Mouse (Mus musculus): Measurements from ENCODE around the gene Arhgap1. TPM values are rescaled to one million over a fixed set of nuclear protein-coding genes. Genes with fewer than 3 reads are reported as not detected.
A peak's percentile ranks its signal among the peaks of the same experiment; 100 is the strongest.

The Arhgap1 gene
- polyA plus RNA-seq, 1 experiment from 2014 or later: 70.7 TPM

DNA sequence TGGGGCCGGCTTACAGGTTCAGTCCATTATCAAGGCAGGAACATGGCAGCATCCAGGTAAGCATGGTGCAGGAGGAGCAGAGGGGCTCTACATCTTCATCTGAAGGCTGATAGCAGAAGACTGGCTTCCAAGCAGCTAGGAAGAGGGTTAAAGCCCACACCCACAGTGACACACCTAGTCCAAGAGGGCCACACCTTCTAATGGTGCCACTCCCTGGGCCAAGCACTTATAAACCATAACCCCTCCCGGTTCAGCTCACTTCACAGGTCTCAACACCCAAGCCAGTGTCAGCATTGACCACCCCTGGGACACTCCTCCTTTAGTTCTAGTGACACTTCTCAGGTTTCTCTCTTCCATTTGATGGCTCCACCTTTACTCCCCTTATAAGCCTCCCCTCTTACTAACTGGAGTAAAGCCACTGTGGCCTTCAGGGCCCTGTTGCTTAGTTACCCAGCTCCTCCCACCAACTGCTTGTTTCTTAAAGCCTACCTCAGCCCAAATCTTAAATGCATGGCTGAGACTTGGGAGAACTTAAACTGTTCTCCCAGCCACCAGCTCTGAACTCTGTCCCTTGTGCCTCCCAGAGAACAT lies 6.7 kb upstream of the Arhgap1 start:
- 91% methylated on average over 2 of the region's 2 CpGs for WGBS
- Histone ChIP-seq H3K27me3 (ENCODE audit: control insufficient read depth, insufficient read depth, low read length) (no peaks in the 10 kb centered on the region), H3K27ac (ENCODE audit: low read depth, low read length) (no peak overlapping the region), H3K9ac (ENCODE audit: low read length) (no peak overlapping the region), H3K9me3 (ENCODE audit: control insufficient read depth, low read length) (no peaks in the 10 kb centered on the region), H3K4me3 (ENCODE audit: low read depth, low read length) (no peak overlapping the region), H3K4me2 (ENCODE audit: low read depth, low read length, severe bottlenecking) (no peak overlapping the region), H3K36me3 (ENCODE audit: control insufficient read depth, insufficient read depth, low read length) (peaks cover 23% of the 10 kb centered on the region), H3K4me1 (replicated peaks; ENCODE audit: control insufficient read depth, insufficient read depth, low read length) (no peaks in the 10 kb centered on the region)
- DNase-seq (ENCODE audit: low spot score) (no peak), ATAC-seq (replicated peaks; ENCODE audit: low FRiP score) (no peak)

GRCm38 (mm10) chr2:91644021-91644420 lies 5.6 kb upstream of the Arhgap1 start:
- ATAC-seq (replicated peaks; ENCODE audit: low FRiP score) (no peak), DNase-seq (ENCODE audit: low spot score) (no peak)
- Histone ChIP-seq H3K9me3 (ENCODE audit: control insufficient read depth, low read length) (no peaks in the 10 kb centered on the region), H3K4me3 (ENCODE audit: low read depth, low read length) (no peak overlapping the region), H3K27ac (ENCODE audit: low read depth, low read length) (no peak overlapping the region), H3K4me2 (ENCODE audit: low read depth, low read length, severe bottlenecking) (no peak overlapping the region), H3K4me1 (replicated peaks; ENCODE audit: control insufficient read depth, insufficient read depth, low read length) (no peaks in the 10 kb centered on the region), H3K36me3 (ENCODE audit: control insufficient read depth, insufficient read depth, low read length) (peaks cover 23% of the 10 kb centered on the region), H3K27me3 (ENCODE audit: control insufficient read depth, insufficient read depth, low read length) (no peaks in the 10 kb centered on the region), H3K9ac (ENCODE audit: low read length) (no peak overlapping the region)
- over 99% methylated on average over 11 of the region's 11 CpGs for WGBS

DNA sequence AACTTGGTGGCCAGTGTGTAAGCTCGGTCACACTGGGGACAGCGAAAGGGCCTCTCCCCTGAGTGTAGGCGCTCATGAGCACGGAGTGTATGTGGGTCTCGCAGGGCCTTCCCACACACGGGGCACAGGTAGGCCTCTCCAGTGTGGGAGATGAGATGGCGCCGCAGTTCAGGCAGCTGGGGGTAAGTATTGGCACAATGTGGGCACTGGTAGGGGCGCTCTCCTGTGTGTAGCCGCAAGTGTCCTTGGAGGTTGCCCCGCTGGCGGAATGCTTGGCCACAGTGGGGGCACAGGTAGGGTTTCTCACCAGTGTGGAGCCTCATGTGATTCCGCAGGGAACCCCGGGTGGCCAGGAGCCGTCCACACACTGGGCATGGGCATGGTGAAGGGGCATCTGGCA lies 4.3 kb upstream of the Arhgap1 start:
- WGBS: 98% methylated on average over 15 of the region's 15 CpGs
- Histone ChIP-seq H3K4me3 (ENCODE audit: low read depth, low read length) (no peak overlapping the region), H3K27ac (ENCODE audit: low read depth, low read length) (no peak overlapping the region), H3K27me3 (ENCODE audit: control insufficient read depth, insufficient read depth, low read length) (no peaks in the 10 kb centered on the region), H3K4me2 (ENCODE audit: low read depth, low read length, severe bottlenecking) (no peak overlapping the region), H3K4me1 (replicated peaks; ENCODE audit: control insufficient read depth, insufficient read depth, low read length) (no peaks in the 10 kb centered on the region), H3K9me3 (ENCODE audit: control insufficient read depth, low read length) (no peaks in the 10 kb centered on the region), H3K9ac (ENCODE audit: low read length) (no peak overlapping the region), H3K36me3 (ENCODE audit: control insufficient read depth, insufficient read depth, low read length) (peaks cover 23% of the 10 kb centered on the region)
- DNase-seq (ENCODE audit: low spot score) (no peak), ATAC-seq (replicated peaks; ENCODE audit: low FRiP score) (no peak)

GRCm38 (mm10) chr2:91645811-91646210 lies 3.8 kb upstream of the Arhgap1 start:
- peaks cover 23% of the 10 kb centered on the region for H3K36me3 ChIP-seq (ENCODE audit: control insufficient read depth, insufficient read depth, low read length)
- ATAC-seq (replicated peaks; ENCODE audit: low FRiP score): no peak

GRCm38 (mm10) chr2:91646733-91647132 lies 2.9 kb upstream of the Arhgap1 start:
- ATAC-seq (replicated peaks; ENCODE audit: low FRiP score) (no peak), DNase-seq (ENCODE audit: low spot score) (peak; percentile 76)
- H3K9me3 ChIP-seq (ENCODE audit: control insufficient read depth, low read length): no peaks in the 10 kb centered on the region
- WGBS: 22% methylated on average over 1 of the region's 1 CpGs
- H3K4me2 ChIP-seq (ENCODE audit: low read depth, low read length, severe bottlenecking): no peak overlapping the region
- peaks cover 23% of the 10 kb centered on the region for H3K36me3 ChIP-seq (ENCODE audit: control insufficient read depth, insufficient read depth, low read length)
- no peaks in the 10 kb centered on the region for H3K4me1 ChIP-seq (replicated peaks; ENCODE audit: control insufficient read depth, insufficient read depth, low read length)
- H3K4me3 ChIP-seq (ENCODE audit: low read depth, low read length): no peak overlapping the region
- H3K27me3 ChIP-seq (ENCODE audit: control insufficient read depth, insufficient read depth, low read length): no peaks in the 10 kb centered on the region
- H3K9ac ChIP-seq (ENCODE audit: low read length): no peak overlapping the region
- no peak overlapping the region for H3K27ac ChIP-seq (ENCODE audit: low read depth, low read length)

More at GRCm38 (mm10) chr2:91645811-91646210, 3.8 kb upstream of the Arhgap1 start:
- Histone ChIP-seq H3K9me3 (ENCODE audit: control insufficient read depth, low read length) (no peaks in the 10 kb centered on the region), H3K4me2 (ENCODE audit: low read depth, low read length, severe bottlenecking) (no peak overlapping the region), H3K4me1 (replicated peaks; ENCODE audit: control insufficient read depth, insufficient read depth, low read length) (no peaks in the 10 kb centered on the region), H3K4me3 (ENCODE audit: low read depth, low read length) (no peak overlapping the region), H3K27ac (ENCODE audit: low read depth, low read length) (no peak overlapping the region), H3K27me3 (ENCODE audit: control insufficient read depth, insufficient read depth, low read length) (no peaks in the 10 kb centered on the region), H3K9ac (ENCODE audit: low read length) (no peak overlapping the region)
- DNase-seq (ENCODE audit: low spot score): no peak
- WGBS: 92% methylated on average over 11 of the region's 11 CpGs

- peak overlapping the region; percentile 71 for H3K9ac ChIP-seq (ENCODE audit: low read length)
- ATAC-seq (replicated peaks; ENCODE audit: low FRiP score) (peak; percentile 25; the same call in 1 of the 2 replicates), DNase-seq (ENCODE audit: low spot score) (no peak)
- H3K27me3 ChIP-seq (ENCODE audit: control insufficient read depth, insufficient read depth, low read length): no peaks in the 10 kb centered on the region
- WGBS: 5% methylated on average over 15 of the region's 15 CpGs
- peak overlapping the region; percentile 85 for H3K4me2 ChIP-seq (ENCODE audit: low read depth, low read length, severe bottlenecking)
- no peaks in the 10 kb centered on the region for H3K4me1 ChIP-seq (replicated peaks; ENCODE audit: control insufficient read depth, insufficient read depth, low read length)
- H3K27ac ChIP-seq (ENCODE audit: low read depth, low read length): no peak overlapping the region
- no peaks in the 10 kb centered on the region for H3K9me3 ChIP-seq (ENCODE audit: control insufficient read depth, low read length)
- H3K36me3 ChIP-seq (ENCODE audit: control insufficient read depth, insufficient read depth, low read length): peaks cover 23% of the 10 kb centered on the region
- peak overlapping the region; percentile 58 for H3K4me3 ChIP-seq (ENCODE audit: low read depth, low read length)
Measured at GRCm38 (mm10) chr2:91649152-91649551, 508 bp upstream of the Arhgap1 start.

- H3K4me3 ChIP-seq (ENCODE audit: low read depth, low read length): peak overlapping the region; percentile 58
- H3K9me3 ChIP-seq (ENCODE audit: control insufficient read depth, low read length): no peaks in the 10 kb centered on the region
- H3K4me1 ChIP-seq (replicated peaks; ENCODE audit: control insufficient read depth, insufficient read depth, low read length): no peaks in the 10 kb centered on the region
- no peaks in the 10 kb centered on the region for H3K27me3 ChIP-seq (ENCODE audit: control insufficient read depth, insufficient read depth, low read length)
- 22% methylated on average over 16 of the region's 16 CpGs for WGBS
- peak; percentile 56 for ATAC-seq (replicated peaks; ENCODE audit: low FRiP score)
- no peak overlapping the region for H3K27ac ChIP-seq (ENCODE audit: low read depth, low read length)
- H3K36me3 ChIP-seq (ENCODE audit: control insufficient read depth, insufficient read depth, low read length): peaks cover 12% of the 10 kb centered on the region; the same call in 1 of the 2 replicates
- no peak for DNase-seq (ENCODE audit: low spot score)
- H3K4me2 ChIP-seq (ENCODE audit: low read depth, low read length, severe bottlenecking): peak overlapping the region; percentile 85
- peak overlapping the region; percentile 58 for H3K9ac ChIP-seq (ENCODE audit: low read length)
Measured at GRCm38 (mm10) chr2:91650360-91650995, 818 bp downstream of the Arhgap1 start.

DNA sequence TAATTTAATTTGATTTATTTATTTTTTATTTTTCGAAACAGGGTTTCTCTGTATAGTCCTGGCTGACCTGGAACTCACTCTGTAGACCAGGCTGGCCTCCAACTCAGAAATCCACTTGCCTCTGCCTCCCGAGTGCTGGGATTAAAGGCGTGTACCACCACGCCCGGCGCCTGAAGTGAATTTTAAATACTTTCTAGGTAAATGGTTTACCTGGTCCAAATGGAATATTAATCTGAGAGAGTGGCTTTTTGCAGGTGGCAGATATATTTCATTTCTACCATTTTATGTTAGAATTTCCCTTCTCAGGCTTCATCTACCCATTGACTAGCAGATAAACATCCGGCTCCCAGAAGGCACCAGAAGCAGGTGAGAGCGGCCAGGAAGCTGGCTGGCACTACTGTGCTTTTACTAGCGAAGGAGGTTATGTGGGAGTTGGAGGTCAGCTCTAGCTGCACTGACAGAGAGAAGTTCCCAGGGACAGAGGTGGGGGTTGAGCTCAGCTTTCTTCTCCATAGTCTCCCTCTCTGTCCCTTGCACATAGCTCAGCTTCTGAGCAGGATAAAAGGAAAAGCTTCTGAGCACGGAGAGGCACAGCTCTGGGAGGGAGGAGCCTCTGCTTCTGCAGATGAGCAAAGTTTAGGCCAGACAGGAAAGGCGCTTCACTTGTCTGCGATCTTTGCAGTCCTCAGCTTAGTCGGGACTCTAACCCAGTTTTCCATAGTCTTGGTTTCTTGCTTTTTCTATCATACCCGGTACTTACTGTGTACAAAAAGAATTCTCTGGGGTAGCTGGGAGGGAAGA lies 2.0 kb downstream of the Arhgap1 start:
- no peak overlapping the region for H3K27ac ChIP-seq (ENCODE audit: low read depth, low read length)
- DNase-seq (ENCODE audit: low spot score) (no peak), ATAC-seq (replicated peaks; ENCODE audit: low FRiP score) (no peak)
- WGBS: 91% methylated on average over 14 of the region's 14 CpGs
- no peaks in the 10 kb centered on the region for H3K9me3 ChIP-seq (ENCODE audit: control insufficient read depth, low read length)
- no peaks in the 10 kb centered on the region for H3K27me3 ChIP-seq (ENCODE audit: control insufficient read depth, insufficient read depth, low read length)
- no peak overlapping the region for H3K4me2 ChIP-seq (ENCODE audit: low read depth, low read length, severe bottlenecking)
- no peak overlapping the region for H3K9ac ChIP-seq (ENCODE audit: low read length)
- no peak overlapping the region for H3K4me3 ChIP-seq (ENCODE audit: low read depth, low read length)
- H3K36me3 ChIP-seq (ENCODE audit: control insufficient read depth, insufficient read depth, low read length): peaks cover 8% of the 10 kb centered on the region; the same call in 1 of the 2 replicates
- H3K4me1 ChIP-seq (replicated peaks; ENCODE audit: control insufficient read depth, insufficient read depth, low read length): no peaks in the 10 kb centered on the region
